Mouse (Mus musculus): ENCODE measurements at regions not wholly inside any gene's neighbourhood (a gene's known extent, or its start where the extent isn't known, plus 50 kb on each side); places are given as distances from the start of the nearest gene placed in this dataset.

DNA sequence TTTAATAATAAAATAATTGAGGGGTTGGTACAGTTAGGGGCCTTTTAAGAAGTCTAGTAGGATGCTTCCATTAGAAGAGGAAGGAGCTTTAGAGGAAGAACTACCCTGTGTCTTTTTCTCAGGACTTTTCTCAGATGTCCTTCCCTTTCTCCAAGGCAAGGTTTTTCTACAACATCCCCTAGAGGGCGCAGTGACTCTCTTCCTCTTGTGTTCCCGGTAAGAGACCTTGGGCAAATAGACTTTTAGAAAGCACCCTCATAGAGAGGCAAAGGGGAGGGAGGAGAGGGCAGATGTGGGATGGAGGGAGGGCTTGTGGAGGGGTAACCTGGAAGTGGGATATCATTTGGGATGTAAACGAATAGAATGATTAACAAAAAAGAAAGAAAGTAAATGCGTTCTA lies 572.6 kb upstream of the Sox9 start:
- Histone ChIP-seq H3K27ac (replicated peaks; ENCODE audit: insufficient read depth, low read depth, low read length) (no peak overlapping the region), H3K9ac (ENCODE audit: low read depth, low read length) (no peak overlapping the region), H3K79me2 (ENCODE audit: control insufficient read depth, insufficient read depth, low read length) (no peaks in the 10 kb centered on the region), H3K36me3 (ENCODE audit: control insufficient read depth, insufficient read depth, low read length) (no peaks in the 10 kb centered on the region), H3K27me3 (ENCODE audit: control insufficient read depth, insufficient read depth, low read length) (no peaks in the 10 kb centered on the region), H3K4me3 (ENCODE audit: insufficient read depth, low read depth, low read length) (no peak overlapping the region), H3K4me1 (ENCODE audit: control insufficient read depth, insufficient read depth, low read length) (no peaks in the 10 kb centered on the region; the same call in 1 of the 2 replicates)
- 29% methylated on average over 4 of the region's 4 CpGs for WGBS
- DNase-seq (ENCODE audit: extremely low read depth, low read depth, low spot score): peak; percentile 61
- TF ChIP-seq POLR2A (IDR thresholded peaks at IDR 0.05; ENCODE audit: extremely low read depth, insufficient read depth, low read length) (no peak), CTCF (IDR thresholded peaks at IDR 0.05; ENCODE audit: low read depth, low read length) (peak; percentile 46)

DNA sequence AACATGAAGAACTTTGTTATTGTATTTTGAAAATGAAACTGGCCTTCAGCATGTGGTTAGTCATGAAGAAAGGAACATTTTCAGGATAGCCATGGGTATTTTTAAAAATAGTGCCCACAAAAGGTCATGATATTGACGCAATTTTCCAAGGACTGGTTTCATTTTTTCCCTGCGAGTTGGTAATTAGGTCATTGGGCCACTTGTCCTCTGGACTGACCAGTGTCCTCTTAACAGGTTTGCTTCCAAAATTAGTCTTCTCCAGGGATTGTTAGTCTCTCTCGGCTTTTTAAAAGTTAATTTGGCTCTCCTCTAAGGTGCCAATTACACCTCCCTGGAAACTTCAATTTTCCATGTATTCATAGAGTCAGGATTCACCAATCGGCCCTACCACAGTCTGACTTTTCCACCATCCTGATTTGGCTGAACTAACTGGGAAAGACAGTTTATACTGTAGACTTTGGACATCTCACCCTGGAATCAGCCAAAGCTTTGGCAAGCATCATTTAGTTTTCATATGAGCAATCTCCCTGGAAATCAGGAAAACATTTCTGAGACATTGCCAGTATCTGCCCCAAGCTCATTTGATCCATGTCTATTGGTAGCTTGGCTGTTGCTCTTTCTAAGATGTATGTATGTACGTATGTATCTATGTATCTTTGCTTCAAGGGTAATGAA lies 562.8 kb upstream of the Sox9 start:
- peaks cover 13% of the 10 kb centered on the region for H3K4me1 ChIP-seq (ENCODE audit: control insufficient read depth, insufficient read depth, low read length)
- no peak overlapping the region for H3K9ac ChIP-seq (ENCODE audit: low read depth, low read length)
- WGBS: 22% methylated on average over 5 of the region's 5 CpGs
- no peak for TF ChIP-seq POLR2A (IDR thresholded peaks at IDR 0.05; ENCODE audit: extremely low read depth, insufficient read depth, low read length)
- TF ChIP-seq CTCF (IDR thresholded peaks at IDR 0.05; ENCODE audit: low read depth, low read length): no peak
- H3K4me3 ChIP-seq (ENCODE audit: insufficient read depth, low read depth, low read length): peak overlapping the region; percentile 33; the same call in 1 of the 2 replicates
- no peaks in the 10 kb centered on the region for H3K36me3 ChIP-seq (ENCODE audit: control insufficient read depth, insufficient read depth, low read length)
- 0 out of 2 replicates have a peak overlapping the region, but pooled peaks have one; percentile 34 for H3K27ac ChIP-seq (replicated peaks; ENCODE audit: insufficient read depth, low read depth, low read length)
- no peaks in the 10 kb centered on the region for H3K27me3 ChIP-seq (ENCODE audit: control insufficient read depth, insufficient read depth, low read length)
- H3K79me2 ChIP-seq (ENCODE audit: control insufficient read depth, insufficient read depth, low read length): no peaks in the 10 kb centered on the region
- peak; percentile 95 for DNase-seq (ENCODE audit: extremely low read depth, low read depth, low spot score)

DNA sequence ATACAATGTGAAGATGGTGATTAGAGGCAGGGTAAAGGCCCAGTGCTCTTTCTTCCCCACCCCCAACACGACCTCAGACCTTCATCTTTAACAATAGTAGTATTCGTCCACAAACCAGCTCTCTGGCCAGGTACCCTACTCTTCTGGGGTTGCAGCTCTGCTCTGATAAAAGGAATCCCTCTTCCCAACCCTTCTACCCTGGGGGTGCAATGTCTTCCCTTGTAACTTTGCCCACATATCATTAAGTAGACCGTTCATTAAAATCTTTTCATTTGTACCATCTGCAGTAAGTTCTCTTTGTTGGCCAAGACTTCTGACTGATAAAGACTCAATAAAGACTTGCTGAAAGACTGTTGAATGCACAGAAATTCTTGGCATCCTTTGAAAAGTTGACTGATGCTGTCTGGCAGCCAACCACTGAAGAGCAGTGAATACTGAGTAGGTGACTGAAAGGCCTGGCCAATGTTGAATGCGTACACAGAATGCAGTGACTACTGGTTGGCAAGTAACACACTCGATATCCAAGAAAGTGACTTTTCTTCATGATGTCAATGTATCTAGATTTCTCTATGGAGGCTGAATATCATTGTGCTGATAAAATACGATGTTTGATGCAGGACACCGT lies 547.4 kb upstream of the Sox9 start:
- TF ChIP-seq CTCF (IDR thresholded peaks at IDR 0.05; ENCODE audit: low read depth, low read length) (no peak), POLR2A (IDR thresholded peaks at IDR 0.05; ENCODE audit: extremely low read depth, insufficient read depth, low read length) (no peak)
- no peaks in the 10 kb centered on the region for H3K27me3 ChIP-seq (ENCODE audit: control insufficient read depth, insufficient read depth, low read length)
- WGBS: 84% methylated on average over 7 of the region's 7 CpGs
- no peak overlapping the region for H3K9ac ChIP-seq (ENCODE audit: low read depth, low read length)
- no peak for DNase-seq (ENCODE audit: extremely low read depth, low read depth, low spot score)
- H3K27ac ChIP-seq (replicated peaks; ENCODE audit: insufficient read depth, low read depth, low read length): no peak overlapping the region
- H3K4me3 ChIP-seq (ENCODE audit: insufficient read depth, low read depth, low read length): no peak overlapping the region
- no peaks in the 10 kb centered on the region for H3K4me1 ChIP-seq (ENCODE audit: control insufficient read depth, insufficient read depth, low read length)
- H3K36me3 ChIP-seq (ENCODE audit: control insufficient read depth, insufficient read depth, low read length): no peaks in the 10 kb centered on the region
- H3K79me2 ChIP-seq (ENCODE audit: control insufficient read depth, insufficient read depth, low read length): no peaks in the 10 kb centered on the region

DNA sequence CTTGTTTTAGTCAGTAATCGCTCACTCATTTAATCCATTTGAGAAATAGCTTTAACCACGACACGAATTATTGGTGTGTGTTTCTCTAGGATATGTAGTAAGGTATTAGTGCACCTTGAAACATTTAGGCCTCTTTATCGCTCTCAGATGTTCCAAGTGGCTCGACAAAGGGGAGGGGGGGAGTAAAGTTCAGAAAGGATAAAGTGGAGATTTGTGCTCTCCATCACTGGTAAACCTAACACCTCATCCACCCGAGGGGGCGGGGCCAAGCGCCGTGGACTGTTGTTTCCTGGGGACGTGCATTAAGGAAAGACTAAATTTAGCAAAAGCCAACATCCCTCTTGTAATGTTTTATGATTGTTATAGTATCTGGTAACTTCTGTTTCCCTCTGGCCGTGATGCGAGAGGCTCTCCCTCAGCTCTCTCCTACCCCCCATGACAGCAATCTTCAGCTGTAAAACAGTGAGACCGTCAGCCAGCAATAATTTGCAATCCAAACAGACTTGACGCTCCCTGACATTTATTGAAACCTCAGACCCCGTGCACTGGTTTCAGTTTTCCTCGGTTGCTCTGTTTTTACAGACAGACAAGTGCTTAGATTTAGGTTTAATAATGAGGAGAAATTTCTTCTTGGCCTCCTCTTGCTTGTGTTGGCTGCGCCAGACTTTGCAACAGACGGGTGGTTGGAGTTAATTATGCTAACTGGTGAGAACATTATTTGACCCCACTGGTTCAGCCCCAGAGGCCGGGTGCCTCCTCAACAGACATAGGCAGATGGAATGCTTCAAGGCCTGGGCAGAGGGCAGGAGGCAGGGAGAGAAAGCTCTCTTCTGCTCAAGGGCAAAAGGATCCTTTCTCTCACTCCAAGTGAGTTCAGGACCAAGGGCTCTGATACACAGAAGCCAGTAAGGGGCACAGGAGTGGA lies 542.8 kb upstream of the Sox9 start:
- Histone ChIP-seq H3K36me3 (ENCODE audit: control insufficient read depth, insufficient read depth, low read length) (no peaks in the 10 kb centered on the region), H3K79me2 (ENCODE audit: control insufficient read depth, insufficient read depth, low read length) (no peaks in the 10 kb centered on the region), H3K4me3 (ENCODE audit: insufficient read depth, low read depth, low read length) (no peak overlapping the region), H3K4me1 (ENCODE audit: control insufficient read depth, insufficient read depth, low read length) (no peaks in the 10 kb centered on the region), H3K27ac (replicated peaks; ENCODE audit: insufficient read depth, low read depth, low read length) (no peak overlapping the region), H3K9ac (ENCODE audit: low read depth, low read length) (no peak overlapping the region), H3K27me3 (ENCODE audit: control insufficient read depth, insufficient read depth, low read length) (no peaks in the 10 kb centered on the region)
- DNase-seq (ENCODE audit: extremely low read depth, low read depth, low spot score): no peak
- no peak for TF ChIP-seq POLR2A (IDR thresholded peaks at IDR 0.05; ENCODE audit: extremely low read depth, insufficient read depth, low read length)
- TF ChIP-seq CTCF (IDR thresholded peaks at IDR 0.05; ENCODE audit: low read depth, low read length): no peak
- WGBS: 78% methylated on average over 19 of the region's 19 CpGs

DNA sequence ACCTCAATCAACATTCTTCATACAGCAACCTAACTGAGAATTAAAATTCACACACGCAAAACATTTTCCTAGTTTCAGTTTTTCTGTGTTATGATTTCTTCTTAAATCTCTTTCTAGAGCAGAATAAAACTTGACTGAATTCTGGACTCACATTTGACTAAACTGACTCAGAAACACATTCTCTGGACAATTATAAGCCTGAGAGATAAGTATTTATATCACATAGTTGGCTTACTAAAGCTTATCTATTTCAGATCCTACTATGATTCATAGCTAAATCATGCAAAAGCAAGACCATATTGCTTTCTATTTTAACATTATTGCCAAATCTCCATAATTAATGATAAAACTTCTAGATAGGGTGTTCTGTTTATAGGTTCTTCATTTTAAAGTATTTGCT lies 529.5 kb upstream of the Sox9 start:
- no peaks in the 10 kb centered on the region for H3K36me3 ChIP-seq (ENCODE audit: control insufficient read depth, insufficient read depth, low read length)
- 96% methylated on average over 1 of the region's 1 CpGs for WGBS
- TF ChIP-seq POLR2A (IDR thresholded peaks at IDR 0.05; ENCODE audit: extremely low read depth, insufficient read depth, low read length) (no peak), CTCF (IDR thresholded peaks at IDR 0.05; ENCODE audit: low read depth, low read length) (no peak)

More for the DNA sequence above, 529.5 kb upstream of the Sox9 start:
- H3K4me1 ChIP-seq (ENCODE audit: control insufficient read depth, insufficient read depth, low read length): no peaks in the 10 kb centered on the region
- no peak overlapping the region for H3K27ac ChIP-seq (replicated peaks; ENCODE audit: insufficient read depth, low read depth, low read length)
- no peak for DNase-seq (ENCODE audit: extremely low read depth, low read depth, low spot score)
- no peaks in the 10 kb centered on the region for H3K27me3 ChIP-seq (ENCODE audit: control insufficient read depth, insufficient read depth, low read length)
- H3K4me3 ChIP-seq (ENCODE audit: insufficient read depth, low read depth, low read length): no peak overlapping the region
- H3K9ac ChIP-seq (ENCODE audit: low read depth, low read length): no peak overlapping the region
- H3K79me2 ChIP-seq (ENCODE audit: control insufficient read depth, insufficient read depth, low read length): no peaks in the 10 kb centered on the region
